Mouse (Mus musculus) embryo, embryonic 11.5 days (tissue): ENCODE measurements around the gene E030025P04Rik.

ENCODE experiments used
- DNase-seq: peaks from one replicate; pipeline ENCODE4 v3.0.0-alpha.2; 2012; ENCODE audit warnings: low read depth, low spot score

E030025P04Rik gene

GRCm38 (mm10) chr11:109144236-109144635 lies at the start of gene E030025P04Rik:
E030025P04Rik (minus strand) TSS chr11:109144369.
- DNase-seq = no peak

- peak; percentile 79 for DNase-seq
Observed at GRCm38 (mm10) chr11:109192673-109193557, 48.7 kb upstream of the E030025P04Rik start.

- no peak for DNase-seq
Observed at GRCm38 (mm10) chr11:109188235-109188634, 44.1 kb upstream of the E030025P04Rik start.

GRCm38 (mm10) chr11:109187631-109188184 lies 43.5 kb upstream of the E030025P04Rik start:
- DNase-seq = no peak

- no peak for DNase-seq
Observed at GRCm38 (mm10) chr11:109181118-109181517, 36.9 kb upstream of the E030025P04Rik start.

- DNase-seq = no peak
Observed at GRCm38 (mm10) chr11:109180290-109180689, 36.1 kb upstream of the E030025P04Rik start.

- DNase-seq = no peak
Observed at GRCm38 (mm10) chr11:109178788-109179518, 34.8 kb upstream of the E030025P04Rik start.

GRCm38 (mm10) chr11:109175376-109175969 lies 31.3 kb upstream of the E030025P04Rik start:
- no peak for DNase-seq

- DNase-seq = no peak
Observed at GRCm38 (mm10) chr11:109172224-109172623, 28.1 kb upstream of the E030025P04Rik start.

- no peak for DNase-seq
Observed at GRCm38 (mm10) chr11:109170771-109171170, 26.6 kb upstream of the E030025P04Rik start.

- DNase-seq = no peak
Observed at GRCm38 (mm10) chr11:109157694-109158093, 13.5 kb upstream of the E030025P04Rik start.

- no peak for DNase-seq
Observed at GRCm38 (mm10) chr11:109144890-109145341, 747 bp upstream of the E030025P04Rik start.

GRCm38 (mm10) chr11:109126482-109126881 lies 17.7 kb downstream of the E030025P04Rik start:
- no peak for DNase-seq

- DNase-seq = no peak
Observed at GRCm38 (mm10) chr11:109125451-109125850, 18.7 kb downstream of the E030025P04Rik start.

- no peak for DNase-seq
Observed at GRCm38 (mm10) chr11:109124284-109124683, 19.9 kb downstream of the E030025P04Rik start.

- DNase-seq = no peak
Observed at GRCm38 (mm10) chr11:109109826-109110346, 34.3 kb downstream of the E030025P04Rik start.

GRCm38 (mm10) chr11:109109056-109109455 lies 35.1 kb downstream of the E030025P04Rik start:
- DNase-seq = no peak

GRCm38 (mm10) chr11:109107518-109108205 lies 36.5 kb downstream of the E030025P04Rik start:
- peak; percentile 38 for DNase-seq

- peak; percentile 24 for DNase-seq
Observed at GRCm38 (mm10) chr11:109106751-109107150, 37.4 kb downstream of the E030025P04Rik start.

- no peak for DNase-seq
Observed at GRCm38 (mm10) chr11:109106181-109106580, 38.0 kb downstream of the E030025P04Rik start.

GRCm38 (mm10) chr11:109103386-109103785 lies 40.8 kb downstream of the E030025P04Rik start:
- DNase-seq = no peak
